Mouse (Mus musculus) kidney, adult 8-10 months (tissue): ENCODE data around the gene Vmn1r191.
"Not testable (repeated sequence)": the region's sequence is repeated elsewhere in the genome, so short reads cannot be mapped to it uniquely, and the experiment has no call there.

Experiments
- DNase-seq, 2 experiments: peaks; one replicate each; pipeline ENCODE4 v3.0.0; 2022

Gene Vmn1r191

GRCm38 (mm10) chr13:22183869-22184268 lies at the start of gene Vmn1r191:
Gene Vmn1r191, minus strand, starts transcription at chr13:22183969.
- DNase-seq: no peak

DNA sequence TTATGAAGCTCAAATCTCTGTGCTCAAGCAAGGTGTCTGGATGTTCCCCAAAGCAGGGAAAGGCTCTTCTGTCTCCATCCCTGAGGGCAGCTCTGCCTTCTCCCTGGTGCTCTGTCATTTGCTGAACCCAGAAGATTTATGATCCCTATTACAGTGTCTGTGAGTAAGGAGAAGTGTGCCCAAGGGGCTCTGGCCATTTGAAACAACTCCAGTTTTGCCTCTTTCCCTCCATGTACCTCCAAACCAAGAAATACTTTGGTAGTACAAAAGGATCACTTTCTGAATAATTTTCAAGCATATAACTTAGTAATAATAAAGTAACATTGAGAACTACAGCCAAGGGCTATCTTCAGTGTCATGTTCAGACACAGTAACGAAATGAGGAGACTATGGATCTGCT lies 39.3 kb upstream of the Vmn1r191 start, which contains the start of gene Vmn1r193:
Vmn1r193 (minus strand) TSS at position 101 of the 400 bp plus-strand sequence.
- not testable (repeated sequence) for DNase-seq

DNA sequence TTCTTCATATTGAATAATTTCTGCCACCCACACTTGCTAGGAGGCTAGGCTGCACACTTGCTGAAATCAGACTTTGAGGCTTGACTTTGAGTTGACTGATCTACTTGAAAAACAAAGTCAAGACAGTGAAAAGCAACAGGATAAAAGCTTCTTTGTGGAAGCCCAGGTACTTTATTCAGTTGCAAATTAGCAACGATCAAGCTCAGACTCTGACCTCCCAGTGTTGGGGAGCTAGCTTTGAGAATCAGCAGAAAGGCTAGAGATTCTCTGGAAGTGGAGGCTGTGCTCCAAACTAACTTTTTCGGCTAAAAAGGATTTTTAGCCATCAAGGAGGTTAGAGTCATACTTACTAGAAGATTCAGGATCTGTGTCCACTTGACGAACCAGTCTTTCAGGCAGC lies 9.0 kb upstream of the Vmn1r191 start:
- not testable (repeated sequence) for DNase-seq

GRCm38 (mm10) chr13:22191041-22191440 lies 7.3 kb upstream of the Vmn1r191 start, which contains the start of gene Vmn1r192:
Gene Vmn1r192, minus strand, starts transcription at chr13:22191141.
- DNase-seq: no peak

GRCm38 (mm10) chr13:22190385-22190784 lies 6.6 kb upstream of the Vmn1r191 start:
- DNase-seq: no peak

- no peak for DNase-seq
Measured at GRCm38 (mm10) chr13:22189313-22189712, 5.5 kb upstream of the Vmn1r191 start.

DNA sequence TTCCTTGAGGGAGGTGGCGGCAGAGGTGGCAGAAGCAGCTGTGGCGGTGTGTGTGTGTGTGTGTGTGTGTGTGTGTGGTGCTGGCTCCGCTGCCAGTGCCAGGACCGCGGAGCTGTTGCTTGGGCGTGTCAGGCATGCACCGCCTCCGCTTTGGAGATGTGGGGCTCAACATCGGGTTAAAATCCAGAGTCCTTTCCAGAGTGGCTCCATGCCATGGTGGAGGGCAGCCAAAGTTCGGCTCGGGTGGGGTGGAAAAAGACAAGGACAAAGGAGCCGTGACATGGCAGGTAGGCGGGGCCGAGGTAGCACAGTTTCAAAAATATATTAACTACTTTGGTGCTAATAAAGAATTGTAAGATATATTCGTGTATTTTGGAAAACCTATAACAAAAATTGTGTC lies 15.4 kb downstream of the Vmn1r191 start:
- peak; percentile 49 to 68 for DNase-seq

DNA sequence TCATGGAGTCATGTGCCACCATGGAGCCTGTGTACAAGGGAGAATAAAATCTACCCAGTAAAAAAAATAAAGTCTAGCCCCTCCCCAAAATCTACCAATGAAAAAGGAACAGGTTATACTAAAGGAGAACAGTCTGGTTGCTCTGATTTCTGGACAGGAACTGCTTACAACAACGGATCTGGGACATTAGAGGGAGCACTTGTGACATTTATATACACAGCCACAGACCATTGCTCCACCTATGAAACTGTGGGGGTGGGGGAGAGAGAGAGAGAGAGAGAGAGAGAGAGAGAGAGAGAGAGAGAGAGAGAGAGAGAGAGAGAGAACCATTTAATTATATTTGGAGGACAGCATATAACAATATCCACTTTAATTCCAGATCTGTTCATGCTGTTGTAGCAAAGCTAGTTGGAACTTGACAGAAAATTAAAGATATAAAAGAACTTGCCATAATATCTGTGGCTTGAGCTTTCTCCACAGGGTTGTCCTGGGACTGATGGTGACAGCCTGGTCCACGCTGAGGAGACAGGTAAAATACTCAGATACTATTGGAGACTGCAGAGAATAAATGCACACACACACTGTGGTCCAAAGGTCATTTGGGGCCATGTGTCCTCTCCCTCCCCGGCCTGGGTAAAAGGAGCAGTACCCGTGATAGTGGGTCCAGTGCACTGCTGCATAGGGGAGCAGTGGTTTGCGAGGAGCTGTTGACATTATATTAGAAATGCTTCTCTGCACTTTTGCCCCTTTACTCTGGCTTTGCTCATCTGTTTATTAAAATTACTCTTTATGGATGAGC lies 47.1 kb downstream of the Vmn1r191 start:
- not testable (repeated sequence) for DNase-seq
